Mouse (Mus musculus) lung, adult 2 months (tissue): ENCODE results near the gene Padi4. TPM values are rescaled to one million over a fixed set of nuclear protein-coding genes. Genes with fewer than 3 reads are reported as not detected.
A peak's percentile ranks its signal among the peaks of the same experiment; 100 is the strongest.

Experiments used
- DNase-seq: peaks from one replicate; pipeline ENCODE4 v3.0.0; 2022
- H3K4me1 ChIP-seq: fragments of 200-500 bp; 2 replicates; pipeline ENCODE4 v1.6.1; 2011; ENCODE audit warnings: low read length; ENCODE audit not compliant: control insufficient read depth, insufficient read depth
- H3K4me3 ChIP-seq: fragments of 200-500 bp; replicated peaks from 2 replicates; pipeline ENCODE3; 2011; ENCODE audit warnings: low read depth, mild to moderate bottlenecking, control low read depth, low read length; ENCODE audit errors: extremely low read depth
- CTCF ChIP-seq: fragments of 200-500 bp; IDR thresholded peaks from 2 replicates; pipeline ENCODE4 v1.5.1; 2011; ENCODE audit warnings: mild to moderate bottlenecking, low read length, control low read depth; ENCODE audit not compliant: insufficient read depth
- POLR2A ChIP-seq: fragments of 200-500 bp; IDR thresholded peaks from 2 replicates; pipeline ENCODE4 v1.6.1; 2011; ENCODE audit warnings: low read depth, mild to moderate bottlenecking, control low read depth, low read length, borderline replicate concordance; ENCODE audit errors: extremely low read depth
- WGBS: fragments of 180-500 bp; shearing (Covaris S2); methylation state at CpG from one replicate; pipeline ENCODE4 v1.1.7; 2018; 5-methylcytosine and 5-hydroxymethylcytosine counted together
- polyA plus RNA-seq: library from polyadenylated mRNA; depleted of rRNA; stranded (reverse); fragments of >200 nt; gene quantifications from 2 replicates; pipeline ENCODE4 v1.2.3, GENCODE M21; 2012

Padi4 gene
- polyA plus RNA-seq, 1 experiment = 9.4 TPM

DNA sequence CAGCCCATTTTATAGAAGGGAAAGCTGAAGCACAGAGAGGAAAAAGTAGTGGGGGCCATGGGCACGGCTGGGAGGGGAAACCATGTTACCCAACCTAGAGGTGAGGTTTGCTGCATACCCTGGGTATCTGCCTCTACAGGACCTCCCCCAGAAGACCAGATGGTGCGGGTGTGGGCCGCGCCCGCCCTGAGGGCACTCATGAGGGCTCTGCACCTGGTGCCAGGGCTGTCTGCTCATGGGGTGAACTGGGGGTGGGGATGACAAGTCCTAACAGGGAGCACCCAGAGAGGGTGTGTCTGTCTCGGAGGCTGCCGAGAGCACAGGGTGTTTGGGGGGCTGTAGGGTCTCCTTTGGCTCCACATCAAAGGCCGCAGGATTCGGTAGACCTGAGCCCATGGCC, 857 bp upstream of the Padi4 start:
- H3K4me3 ChIP-seq = no peak overlapping the region
- TF ChIP-seq CTCF = no peak
- no peak for TF ChIP-seq POLR2A
- DNase-seq = no peak
- H3K4me1 ChIP-seq = no peaks in the 10 kb centered on the region
- 75% methylated on average over 9 of the region's 9 CpGs for WGBS

DNA sequence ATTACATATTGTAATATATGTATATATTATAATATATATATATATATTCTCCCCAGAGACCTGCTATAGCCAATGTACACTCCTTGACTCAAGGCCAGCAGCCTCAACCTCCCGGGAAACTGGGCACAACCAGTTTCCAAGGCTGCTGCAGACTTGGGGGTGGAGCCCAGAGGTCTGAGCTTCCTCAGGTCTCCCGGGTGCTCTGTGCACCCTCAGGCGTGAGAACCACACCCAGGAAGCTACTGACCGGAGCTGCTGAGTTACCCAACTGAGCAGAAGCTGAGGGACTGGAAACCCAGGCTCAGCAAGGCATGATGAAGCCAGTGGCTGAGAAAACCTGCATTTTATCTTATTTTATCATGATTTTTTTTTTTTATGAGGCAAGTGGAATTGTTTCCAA, 2.9 kb downstream of the Padi4 start:
- 15% methylated on average over 4 of the region's 4 CpGs for WGBS
- no peak for DNase-seq
- H3K4me3 ChIP-seq = no peak overlapping the region
- no peaks in the 10 kb centered on the region for H3K4me1 ChIP-seq
- TF ChIP-seq POLR2A (no peak), CTCF (no peak)

DNA sequence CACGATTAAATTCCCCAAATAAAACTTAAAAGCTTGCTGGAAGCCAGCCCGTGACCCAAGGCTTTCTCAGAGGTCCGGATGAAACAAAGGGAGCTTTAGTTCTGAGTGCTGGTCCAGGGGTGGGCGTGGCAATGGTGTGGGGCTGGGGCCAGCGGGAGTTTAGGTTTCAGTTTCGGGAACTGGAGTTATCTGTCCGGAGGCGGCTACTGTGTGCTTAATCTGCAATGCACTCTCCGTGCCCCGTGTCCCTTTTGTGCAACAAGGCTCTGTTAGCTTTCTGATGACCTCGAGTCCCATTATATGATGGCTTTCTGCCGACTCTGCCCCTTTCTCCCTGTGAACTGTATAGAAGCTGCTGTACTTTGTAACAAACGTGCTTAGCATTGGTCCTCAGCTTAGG, 3.6 kb downstream of the Padi4 start:
- Histone ChIP-seq H3K4me1 (no peaks in the 10 kb centered on the region), H3K4me3 (peak overlapping the region; percentile 7)
- DNase-seq = peak; percentile 38
- TF ChIP-seq POLR2A = no peak
- TF ChIP-seq CTCF = no peak
- WGBS = 3% methylated on average over 13 of the region's 13 CpGs

DNA sequence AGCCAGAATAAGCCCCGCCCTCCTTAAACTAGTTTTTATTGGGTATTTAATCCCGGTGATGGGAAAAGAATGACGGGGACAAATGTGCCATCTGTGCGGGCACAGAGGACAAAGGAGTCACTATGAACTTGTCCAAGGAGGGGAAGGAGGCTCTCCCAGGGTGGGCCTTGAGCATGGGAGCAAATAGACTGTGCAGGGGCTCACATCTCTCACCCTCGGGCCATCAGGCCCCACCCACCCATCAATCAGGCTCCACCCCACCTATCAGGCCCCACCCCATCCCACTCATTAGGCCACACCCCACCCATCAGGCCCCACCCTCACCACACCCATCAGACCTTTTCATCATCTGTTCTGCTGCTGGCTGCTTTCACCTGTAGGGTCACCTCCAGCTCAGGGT, 5.1 kb downstream of the Padi4 start:
- WGBS = 76% methylated on average over 5 of the region's 5 CpGs
- Histone ChIP-seq H3K4me1 (no peaks in the 10 kb centered on the region), H3K4me3 (no peak overlapping the region)
- DNase-seq = no peak
- TF ChIP-seq POLR2A (no peak), CTCF (no peak)

DNA sequence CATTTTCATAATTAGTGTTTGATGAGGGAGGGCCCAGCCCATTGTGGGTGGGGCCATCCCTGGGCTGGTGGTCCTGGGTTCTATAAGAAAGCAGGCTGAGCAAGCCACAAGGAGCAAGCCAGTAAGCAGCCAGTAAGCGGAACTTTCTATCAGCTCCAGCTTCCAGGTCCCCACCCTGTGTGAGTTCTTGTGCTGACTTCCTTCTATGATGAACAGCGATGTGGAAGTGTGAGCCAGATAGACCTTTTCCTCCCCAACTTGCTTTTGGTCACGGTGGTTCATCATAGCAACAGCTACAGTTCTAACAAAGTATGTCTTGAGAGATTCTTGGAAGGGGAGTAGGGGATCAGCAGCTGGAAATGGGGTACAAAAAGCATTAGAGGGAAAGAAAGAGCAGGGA, 8.1 kb downstream of the Padi4 start:
- WGBS = 59% methylated on average over 3 of the region's 3 CpGs
- TF ChIP-seq CTCF = no peak
- no peak for TF ChIP-seq POLR2A
- no peak for DNase-seq
- Histone ChIP-seq H3K4me1 (no peaks in the 10 kb centered on the region), H3K4me3 (no peak overlapping the region)

DNA sequence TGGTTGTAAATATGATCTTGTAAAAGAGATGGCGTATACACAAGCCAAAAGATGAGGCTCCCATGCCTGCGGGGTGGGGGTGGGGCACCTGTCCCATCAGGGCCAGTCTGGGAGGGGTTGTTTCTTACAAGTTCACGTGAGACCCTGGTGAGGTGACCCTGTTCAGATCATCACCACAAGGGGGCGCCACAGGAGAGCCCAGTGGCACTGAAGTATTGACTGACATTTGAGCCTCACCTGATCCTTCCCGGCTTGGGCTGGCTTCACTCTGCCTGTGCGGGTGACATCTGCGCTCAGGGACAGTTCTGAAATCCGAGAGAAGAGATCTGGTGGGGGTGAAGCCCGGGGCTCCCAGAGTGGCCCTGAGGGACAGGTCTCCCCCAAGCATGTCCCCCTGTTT, 10.9 kb downstream of the Padi4 start:
- TF ChIP-seq POLR2A (no peak), CTCF (peak; percentile 72)
- H3K4me1 ChIP-seq = no peaks in the 10 kb centered on the region
- peak; percentile 51 for DNase-seq
- no peak overlapping the region for H3K4me3 ChIP-seq
- 26% methylated on average over 9 of the region's 9 CpGs for WGBS

DNA sequence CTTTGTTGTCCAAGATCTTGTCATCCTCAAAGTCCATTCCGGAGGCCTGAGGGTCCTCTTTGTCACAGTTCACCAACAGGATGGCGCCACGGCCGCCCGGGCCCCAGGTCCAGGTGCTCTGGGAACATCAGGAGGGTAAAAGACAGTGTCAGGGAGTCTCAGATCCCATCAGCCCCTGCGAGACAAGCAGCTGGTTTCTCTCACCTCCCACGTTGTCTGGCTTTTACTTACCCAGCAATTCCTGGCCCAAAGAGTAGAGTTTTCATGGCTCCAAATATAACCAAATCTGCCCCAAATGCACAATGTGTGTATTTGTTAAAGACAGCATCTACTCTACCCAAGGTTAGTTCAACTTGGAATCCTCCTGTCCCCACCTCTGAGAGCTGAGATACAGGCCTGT, 12.4 kb downstream of the Padi4 start:
- 79% methylated on average over 7 of the region's 7 CpGs for WGBS
- Histone ChIP-seq H3K4me1 (no peaks in the 10 kb centered on the region), H3K4me3 (no peak overlapping the region)
- DNase-seq = no peak
- no peak for TF ChIP-seq POLR2A

DNA sequence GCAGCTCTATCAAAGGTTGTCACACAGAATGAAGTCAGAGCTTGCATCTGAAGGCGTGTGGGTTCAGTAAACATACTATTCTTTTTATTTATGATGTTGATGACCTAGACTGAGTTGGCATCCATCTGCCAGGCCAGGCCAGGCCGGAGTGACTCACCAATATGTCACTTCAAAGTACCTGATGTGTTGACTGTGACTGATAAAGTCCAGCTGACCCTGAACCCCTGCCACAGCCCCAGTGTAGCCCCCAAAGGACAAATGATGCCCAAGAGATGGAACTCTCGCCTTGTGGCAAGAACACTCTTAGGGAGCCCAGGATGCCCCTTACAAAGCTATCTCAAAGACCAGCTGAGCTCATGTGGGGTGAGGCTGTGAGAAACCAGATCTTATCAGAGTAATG, 18.2 kb downstream of the Padi4 start:
- DNase-seq = no peak
- Histone ChIP-seq H3K4me1 (no peaks in the 10 kb centered on the region), H3K4me3 (no peak overlapping the region)
- TF ChIP-seq CTCF (no peak), POLR2A (no peak)
- 75% methylated on average over 3 of the region's 3 CpGs for WGBS

DNA sequence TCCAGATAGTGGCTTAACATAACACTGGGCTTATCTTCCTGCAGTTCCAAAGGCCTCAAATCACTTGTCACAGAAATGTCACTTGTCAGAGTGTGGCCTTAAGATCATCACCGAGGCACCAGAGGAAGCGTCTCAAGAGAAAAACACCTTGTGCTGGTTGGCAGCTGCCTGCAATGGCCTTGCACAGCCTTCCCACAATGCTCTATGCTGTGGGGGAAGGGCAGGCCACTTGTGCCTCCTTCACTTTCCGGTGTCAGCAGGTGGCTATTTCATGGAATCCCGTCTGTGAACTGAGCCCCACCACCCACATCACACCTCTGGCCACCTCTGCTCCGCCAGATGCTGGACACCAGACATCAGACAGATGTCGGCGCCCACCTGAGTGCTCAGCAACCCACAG, 20.7 kb downstream of the Padi4 start:
- Histone ChIP-seq H3K4me3 (no peak overlapping the region), H3K4me1 (no peaks in the 10 kb centered on the region)
- TF ChIP-seq CTCF = no peak
- TF ChIP-seq POLR2A = no peak
- no peak for DNase-seq
- WGBS = 49% methylated on average over 7 of the region's 7 CpGs

DNA sequence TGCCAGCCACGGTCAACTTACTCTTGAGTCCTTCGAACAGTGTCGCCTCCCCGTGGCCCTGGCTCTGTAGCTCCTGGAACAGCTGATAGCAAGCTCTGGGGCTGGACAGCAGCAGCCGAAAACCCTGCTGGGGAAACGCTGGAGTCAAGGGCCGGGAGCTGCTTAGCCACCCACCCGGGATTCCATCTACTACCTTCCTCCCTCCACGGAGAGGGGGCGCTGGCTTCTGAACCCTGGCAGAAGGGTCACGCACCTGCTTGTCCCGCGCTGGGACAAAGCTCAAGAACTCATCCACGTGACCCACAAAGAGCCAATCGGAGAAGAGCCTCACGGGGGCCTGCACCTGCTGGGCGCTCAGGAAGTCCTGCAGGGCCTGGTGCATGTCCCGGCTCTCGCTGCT, 23.7 kb downstream of the Padi4 start:
- TF ChIP-seq CTCF = no peak
- TF ChIP-seq POLR2A = no peak
- Histone ChIP-seq H3K4me3 (no peak overlapping the region), H3K4me1 (no peaks in the 10 kb centered on the region)
- peak; percentile 47 for DNase-seq
- WGBS = 17% methylated on average over 19 of the region's 19 CpGs

DNA sequence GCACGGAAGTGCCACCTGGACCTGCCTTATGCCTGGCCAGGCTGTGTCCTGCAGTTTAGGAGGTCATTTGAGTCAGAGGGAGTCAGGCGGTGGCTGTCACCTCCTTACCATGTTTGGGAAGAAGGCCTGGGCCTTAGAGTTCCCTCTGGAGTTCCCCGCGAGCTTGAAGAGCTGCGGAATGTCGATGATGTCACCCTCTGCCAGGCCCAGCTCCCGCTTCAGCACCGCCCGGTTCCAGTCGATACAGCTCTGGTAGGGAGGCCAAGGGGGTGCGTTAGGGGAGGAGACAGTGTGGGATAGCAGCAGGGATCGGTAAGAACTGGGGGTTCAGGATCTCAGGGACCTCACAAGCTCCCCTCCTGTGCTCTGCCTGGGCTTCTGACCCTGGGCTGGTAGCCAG, 26.1 kb downstream of the Padi4 start:
- no peak for DNase-seq
- TF ChIP-seq CTCF = no peak
- TF ChIP-seq POLR2A = no peak
- H3K4me3 ChIP-seq = no peak overlapping the region
- WGBS = 27% methylated on average over 12 of the region's 12 CpGs
- no peaks in the 10 kb centered on the region for H3K4me1 ChIP-seq
